10 mouse cellular contexts compared by ENCODE assay signal in genomic region chr1:120606641-120607575, GRCm38 (mm10). TPM values are rescaled to one million over a fixed set of nuclear protein-coding genes. Genes with fewer than 3 reads are reported as not detected.
DNase-seq lines count a peak whose midpoint lies in the region; ATAC-seq and TF ChIP-seq lines count a peak whose summit lies in the region.
"Had no signal": no experiment of that assay in that cellular context is flagged by ENCODE, and none has a peak within 500 bp of the region (broad histone marks: within the 10 kb centered on the region; RNA-seq: fewer than 3 reads in every experiment).

No protein-coding gene starts in this region.

- no peaks in the 10 kb centered on the region for H3K4me1 ChIP-seq in bone marrow macrophage, adult 2 months (ENCODE audit: control insufficient read depth, insufficient read depth, low read length)
- peaks cover 13% of the 10 kb centered on the region; the same call in 1 of the 2 replicates for H3K4me1 ChIP-seq in heart, postnatal 0 days (ENCODE audit: control insufficient read depth, insufficient read depth)
- peaks cover 7% of the 10 kb centered on the region; the same call in 1 of the 2 replicates for H3K4me1 ChIP-seq in liver, embryonic 13.5 days (replicated peaks)

- ATAC-seq in heart, postnatal 0 days (ENCODE audit: insufficient read depth, low read depth): peak; percentile 29; the same call in 1 of the 2 replicates
- no peak for ATAC-seq in liver, embryonic 13.5 days (ENCODE audit: low read depth)
- ATAC-seq in frontal cortex, adult (ENCODE audit: low TSS enrichment): no peak

- WGBS in heart, postnatal 0 days: 2% methylated on average over 52 of the region's 52 CpGs
- 2% methylated on average over 50 of the region's 52 CpGs for WGBS in liver, embryonic 13.5 days (ENCODE audit: insufficient replicate concordance)

- peak overlapping the region; percentile 39 for H3K4me3 ChIP-seq in bone marrow macrophage, adult 2 months (ENCODE audit: insufficient read depth, low read length)
- peak overlapping the region; percentile 19 for H3K4me3 ChIP-seq in heart, postnatal 0 days (ENCODE audit: low read depth, low read length)
- H3K4me3 ChIP-seq in liver, embryonic 13.5 days (replicated peaks): 0 out of 2 replicates have a peak overlapping the region, but pooled peaks have one; percentile 3

- H3K4me2 ChIP-seq in heart, postnatal 0 days (ENCODE audit: low read depth, low read length): peak overlapping the region; percentile 26
- H3K4me2 ChIP-seq in liver, embryonic 13.5 days: no peak overlapping the region

- TF ChIP-seq EP300 in heart, postnatal 0 days (IDR thresholded peaks at IDR 0.05; ENCODE audit: low read depth): no peak

- H3K9me3 ChIP-seq in heart, postnatal 0 days (replicated peaks; ENCODE audit: control insufficient read depth, low read length): no peaks in the 10 kb centered on the region
- H3K9me3 ChIP-seq in liver, embryonic 13.5 days (replicated peaks): no peaks in the 10 kb centered on the region

- peaks cover 98% of the 10 kb centered on the region for H3K27me3 ChIP-seq in heart, postnatal 0 days (ENCODE audit: control insufficient read depth, insufficient read depth, low read length)
- peaks cover 99% of the 10 kb centered on the region for H3K27me3 ChIP-seq in liver, embryonic 13.5 days

- peak; percentile 28 for DNase-seq in gastrocnemius, postnatal 10 days
- no peak for DNase-seq in gastrocnemius, postnatal 4 days (ENCODE audit: low spot score in 2 of 2)
- DNase-seq in heart, postnatal 0 days (ENCODE audit: low spot score): no peak
- no peak for DNase-seq in liver, embryonic 13.5 days
- no peak for DNase-seq in thymus, postnatal 25 days
- DNase-seq in lung, postnatal 36 days: no peak

- H3K27ac ChIP-seq in bone marrow macrophage, adult 2 months (ENCODE audit: insufficient read depth, low read depth, low read length): no peak overlapping the region
- H3K27ac ChIP-seq in heart, postnatal 0 days (ENCODE audit: low read depth): no peak overlapping the region
- no peak overlapping the region for H3K27ac ChIP-seq in liver, embryonic 13.5 days

- TF ChIP-seq CTCF in bone marrow macrophage, adult 2 months (IDR thresholded peaks at IDR 0.05; ENCODE audit: low read depth, low read length): no peak
- no peak for TF ChIP-seq CTCF in heart, postnatal 0 days (IDR thresholded peaks at IDR 0.05; ENCODE audit: low read depth)

- no peak overlapping the region for H3K9ac ChIP-seq in heart, postnatal 0 days (replicated peaks; ENCODE audit: low read depth, low read length)
- no peak overlapping the region for H3K9ac ChIP-seq in liver, embryonic 13.5 days

- no peaks in the 10 kb centered on the region for H3K36me3 ChIP-seq in heart, postnatal 0 days (replicated peaks; ENCODE audit: control insufficient read depth, insufficient read depth, low read length)
- no peaks in the 10 kb centered on the region for H3K36me3 ChIP-seq in liver, embryonic 13.5 days

- no peak for TF ChIP-seq POLR2A in bone marrow macrophage, adult 2 months (IDR thresholded peaks at IDR 0.05; ENCODE audit: borderline replicate concordance, low read depth, low read length)

RNA-seq across cellular contexts. Expression of gene En1, which starts 4.7 kb away (rescaled TPM):
- total RNA-seq in gastrocnemius, postnatal 10 days (2021): 1 to 10 TPM; 7.3 to 9.2 TPM
- total RNA-seq in gastrocnemius, postnatal 4 days (2021): 1 to 10 TPM; 7.2 to 8.3 TPM
- polyA plus RNA-seq in bone marrow macrophage, adult 2 months (2012; ENCODE audit: insufficient read depth, insufficient read length, missing spikeins): not detected in 2 replicates
- total RNA-seq in heart, postnatal 0 days (2014; rRNA removed; ENCODE audit: low replicate concordance): not detected in 2 replicates
- not detected in 2 replicates for polyA plus RNA-seq in heart, postnatal 0 days (2015; fragmentation: Nextera tagmentation; extraction: Ambion mirVana)
- not detected in 2 replicates for polyA plus RNA-seq in liver, embryonic 13.5 days (2015; fragmentation: Nextera tagmentation; extraction: Ambion mirVana)
- total RNA-seq: hematopoietic stem cell, adult 5-6 weeks; MEL had no signal
